ENCODE assay signal across 8 mouse cellular contexts in the genomic region with DNA sequence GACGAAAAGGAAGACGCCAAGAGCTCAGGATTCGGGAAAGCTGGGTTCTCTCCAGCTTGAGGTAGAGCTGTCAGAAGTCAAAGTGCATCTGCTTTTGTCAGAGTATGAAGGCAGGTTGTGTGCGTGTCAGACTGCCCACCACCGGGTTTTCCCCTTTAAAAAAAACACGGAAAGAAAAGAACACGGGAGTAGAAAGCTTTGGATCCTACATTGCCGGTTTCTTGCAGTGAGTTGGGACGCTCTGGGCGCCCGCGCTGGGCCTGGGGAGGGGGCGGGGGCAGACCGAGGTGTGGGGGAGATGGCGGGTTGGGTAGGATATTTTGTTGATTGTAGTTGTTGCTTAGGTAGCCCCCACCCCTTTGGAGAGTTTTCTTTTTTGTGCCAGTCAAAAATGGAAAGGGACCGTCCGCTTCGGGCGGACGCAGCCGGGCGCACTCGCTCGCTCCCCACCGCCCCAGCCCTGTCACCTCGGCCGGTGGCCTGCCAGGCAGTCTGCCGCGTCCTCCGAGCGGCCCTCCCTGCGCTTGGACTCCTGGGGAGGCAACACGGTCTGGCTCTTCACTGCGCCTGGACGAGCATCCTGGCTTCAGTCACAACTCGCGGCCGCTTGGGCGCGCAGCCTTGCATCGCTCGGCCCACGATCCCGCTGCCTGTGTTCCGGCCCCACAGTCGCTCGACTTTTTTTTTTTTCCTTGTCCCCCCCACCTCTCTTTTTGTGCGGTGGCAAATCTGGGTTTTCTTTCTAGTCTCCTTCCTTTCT. TPM values are rescaled to one million over a fixed set of nuclear protein-coding genes. Genes with fewer than 3 reads are reported as not detected.
A peak's percentile ranks its signal among the peaks of the same experiment; 100 is the strongest.
DNase-seq lines count a peak whose midpoint lies in the region; ATAC-seq and TF ChIP-seq lines count a peak whose summit lies in the region.

No protein-coding gene starts in this region.

- H3K4me3 ChIP-seq in lung, postnatal 0 days (ENCODE audit: low read depth, low read length) = peak overlapping the region; percentile 36
- H3K4me3 ChIP-seq in intestine, embryonic 15.5 days (replicated peaks) = peak overlapping the region; percentile 47
- peak overlapping the region; percentile 57 for H3K4me3 ChIP-seq in midbrain, embryonic 14.5 days (replicated peaks; ENCODE audit: low read depth, low read length)

- H3K9ac ChIP-seq in lung, postnatal 0 days (replicated peaks; ENCODE audit: low read depth) = no peak overlapping the region
- H3K9ac ChIP-seq in intestine, embryonic 15.5 days = no peak overlapping the region
- peak overlapping the region; percentile 66 for H3K9ac ChIP-seq in midbrain, embryonic 14.5 days (replicated peaks; ENCODE audit: low read length)

- no peaks in the 10 kb centered on the region for H3K36me3 ChIP-seq in lung, postnatal 0 days (ENCODE audit: insufficient read depth, low read length)
- no peaks in the 10 kb centered on the region for H3K36me3 ChIP-seq in intestine, embryonic 15.5 days
- peaks cover 13% of the 10 kb centered on the region for H3K36me3 ChIP-seq in midbrain, embryonic 14.5 days (ENCODE audit: control insufficient read depth, insufficient read depth, low read length)

- under 1% methylated on average over 39 of the region's 48 CpGs for WGBS in lung, postnatal 0 days
- WGBS in intestine, embryonic 15.5 days = under 1% methylated on average over 47 of the region's 48 CpGs
- under 1% methylated on average over 48 of the region's 48 CpGs for WGBS in midbrain, embryonic 14.5 days

- H3K9me3 ChIP-seq in lung, postnatal 0 days (ENCODE audit: low read length) = no peaks in the 10 kb centered on the region
- no peaks in the 10 kb centered on the region for H3K9me3 ChIP-seq in intestine, embryonic 15.5 days
- no peaks in the 10 kb centered on the region for H3K9me3 ChIP-seq in midbrain, embryonic 14.5 days (ENCODE audit: control insufficient read depth, low read length)

- TF ChIP-seq CTCF in lung, postnatal 0 days (IDR thresholded peaks at IDR 0.05) = no peak

- H3K27me3 ChIP-seq in lung, postnatal 0 days (replicated peaks; ENCODE audit: insufficient read depth, low read length) = peaks cover 97% of the 10 kb centered on the region
- peaks cover 99% of the 10 kb centered on the region for H3K27me3 ChIP-seq in intestine, embryonic 15.5 days (replicated peaks)
- peaks cover 80% of the 10 kb centered on the region for H3K27me3 ChIP-seq in midbrain, embryonic 14.5 days (ENCODE audit: control insufficient read depth, insufficient read depth, low read length)

- no peak for ATAC-seq in lung, postnatal 0 days
- no peak for ATAC-seq in intestine, embryonic 15.5 days
- ATAC-seq in midbrain, embryonic 14.5 days (ENCODE audit: low FRiP score, low TSS enrichment) = peak; percentile 59; the same call in 1 of the 2 replicates
- no peak for ATAC-seq in CD4-positive, CD25-positive, alpha-beta regulatory T cell, adult 4 months

- peak overlapping the region; percentile 69 for H3K4me2 ChIP-seq in lung, postnatal 0 days (replicated peaks; ENCODE audit: low read depth, low read length)
- peak overlapping the region; percentile 94 for H3K4me2 ChIP-seq in intestine, embryonic 15.5 days (replicated peaks)
- H3K4me2 ChIP-seq in midbrain, embryonic 14.5 days (ENCODE audit: low read length) = peak overlapping the region; percentile 71

- no peak for TF ChIP-seq EP300 in lung, postnatal 0 days (IDR thresholded peaks at IDR 0.05)

- no peak overlapping the region for H3K27ac ChIP-seq in lung, postnatal 0 days (ENCODE audit: low read length)
- no peak overlapping the region for H3K27ac ChIP-seq in intestine, embryonic 15.5 days
- H3K27ac ChIP-seq in midbrain, embryonic 14.5 days (replicated peaks; ENCODE audit: low read depth, low read length) = peak overlapping the region; percentile 87

- peaks cover 29% of the 10 kb centered on the region; the same call in 1 of the 2 replicates for H3K4me1 ChIP-seq in lung, postnatal 0 days (ENCODE audit: insufficient read depth, low read depth, low read length)
- H3K4me1 ChIP-seq in intestine, embryonic 15.5 days (replicated peaks) = peaks cover 43% of the 10 kb centered on the region
- no peaks in the 10 kb centered on the region; the same call in 1 of the 2 replicates for H3K4me1 ChIP-seq in midbrain, embryonic 14.5 days (ENCODE audit: control insufficient read depth, insufficient read depth, low read length)

- no peak for DNase-seq in lung, postnatal 0 days (ENCODE audit: low spot score)
- no peak for DNase-seq in lung, postnatal 14 days
- peak; percentile 74 for DNase-seq in embryo, embryonic 11 days
- peak; percentile 78 for DNase-seq in midbrain, embryonic 14.5 days
- DNase-seq in adrenal gland, postnatal 14 days = no peak
- no peak for DNase-seq in frontal cortex, postnatal 14 days (ENCODE audit: low spot score in 2 of 2)

RNA-seq across cellular contexts. Expression of a gene that starts 0.6 kb away (rescaled TPM):
- polyA plus RNA-seq in lung, postnatal 0 days (2015; fragmentation: Nextera tagmentation; extraction: Ambion mirVana) = 0.26 TPM in 2 replicates
- 0.24 and 0.49 TPM in 2 replicates for polyA plus RNA-seq in intestine, embryonic 15.5 days (2015; fragmentation: Nextera tagmentation; extraction: Ambion mirVana)
- polyA plus RNA-seq in midbrain, embryonic 14.5 days (2014; fragmentation: Nextera tagmentation; extraction: Ambion mirVana) = 49.8 and 53.0 TPM in 2 replicates
- 0.38 TPM in 1 of 2 replicates, not detected in the other for total RNA-seq in adrenal gland, postnatal 14 days (2021)
- not detected for polyA plus RNA-seq in CD4-positive, CD25-positive, alpha-beta regulatory T cell, adult 4 months (2017; shearing (Covaris generic))

RNA-seq across cellular contexts. Expression of a gene that starts 11.4 kb away (rescaled TPM):
- polyA plus RNA-seq in lung, postnatal 0 days (2015; fragmentation: Nextera tagmentation; extraction: Ambion mirVana) = 19.4 and 20.9 TPM in 2 replicates
- polyA plus RNA-seq in intestine, embryonic 15.5 days (2015; fragmentation: Nextera tagmentation; extraction: Ambion mirVana) = 61.6 and 63.3 TPM in 2 replicates
- polyA plus RNA-seq in midbrain, embryonic 14.5 days (2014; fragmentation: Nextera tagmentation; extraction: Ambion mirVana) = 41.6 and 46.3 TPM in 2 replicates
- total RNA-seq in adrenal gland, postnatal 14 days (2021) = 20.6 and 25.6 TPM in 2 replicates
- polyA plus RNA-seq in CD4-positive, CD25-positive, alpha-beta regulatory T cell, adult 4 months (2017; shearing (Covaris generic)) = 10 to 100 TPM; 34.6 to 46.3 TPM

Comparison
In these comparisons a context has a peak if more than half of its experiments do, and no peak if none do; other contexts are left out.
1. DNase-seq: peak in embryo, embryonic 11 days (single experiment) and midbrain, embryonic 14.5 days (single experiment); none in lung, postnatal 0 days (single experiment), lung, postnatal 14 days (single experiment), adrenal gland, postnatal 14 days (single experiment) and frontal cortex, postnatal 14 days (0 of 2).
2. RNA of a gene that starts 0.6 kb away (polyA plus RNA-seq): 49.8 to 53.0 TPM in midbrain, embryonic 14.5 days; 0.26 TPM in lung, postnatal 0 days, 0.24 to 0.49 TPM in intestine, embryonic 15.5 days and not detected in CD4-positive, CD25-positive, alpha-beta regulatory T cell, adult 4 months; every median in the first group is over 10 times any median in the second.
3. Peak in every context shown above with its lines, with median percentiles within 50 percentile points of each other: H3K4me2 ChIP-seq and H3K4me3 ChIP-seq.